Mouse (Mus musculus): ENCODE data around the gene Foxp1. TPM values are rescaled to one million over a fixed set of nuclear protein-coding genes. Genes with fewer than 3 reads are reported as not detected.

The Foxp1 gene
- polyA plus RNA-seq, 1 experiment from 2014 or later = 39.3 TPM

DNA sequence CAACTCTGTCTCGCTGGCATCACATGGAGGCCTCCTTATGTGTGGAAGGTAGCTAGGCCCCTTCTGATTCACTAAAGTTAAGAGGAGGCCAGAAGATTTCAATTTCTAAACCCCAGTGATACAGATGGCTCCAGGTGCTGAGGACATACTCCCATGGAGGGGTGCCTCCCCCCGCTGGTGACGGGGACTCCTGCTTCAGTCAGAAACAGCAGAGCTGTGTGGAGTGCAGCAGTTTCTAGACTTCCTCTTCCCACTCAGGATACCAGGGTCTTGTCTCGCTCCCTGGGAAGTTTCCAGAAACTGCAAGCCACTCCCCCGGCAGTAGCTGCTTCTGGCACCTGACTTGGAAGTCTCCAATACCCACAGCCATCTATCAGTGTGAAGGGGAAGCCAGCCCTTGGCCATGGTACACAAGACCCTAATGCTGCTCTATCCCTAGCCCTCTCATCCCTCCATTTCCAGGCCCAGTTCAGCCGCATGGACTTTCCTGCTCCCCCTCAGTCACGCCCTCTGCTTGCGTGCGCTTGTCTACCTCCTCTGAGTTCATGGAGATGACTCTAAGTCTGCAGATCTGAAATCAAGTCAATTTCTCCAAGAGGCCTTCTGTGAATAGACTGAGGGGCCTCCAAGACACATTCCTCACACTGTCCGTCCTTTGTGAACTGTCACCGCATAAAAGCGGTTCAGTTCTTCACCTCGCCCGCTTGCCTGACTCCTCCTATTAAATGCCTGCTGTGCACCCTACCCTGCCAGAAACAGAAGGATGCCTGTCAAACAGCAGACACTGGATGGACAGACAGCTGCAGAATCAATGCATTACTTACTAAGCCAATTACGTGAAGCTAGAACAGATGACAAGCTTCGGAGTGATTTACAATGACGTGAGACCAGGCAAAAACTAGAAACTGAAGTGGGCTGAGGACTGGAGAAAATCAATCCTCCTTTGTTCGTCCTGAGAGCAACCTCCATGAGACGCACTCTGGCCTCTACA lies 202.8 kb downstream of the Foxp1 start:
- ATAC-seq (no peak), DNase-seq (ENCODE audit: low read depth, low spot score) (no peak)
- CTCF ChIA-PET = no interaction called here
- no peaks in the 10 kb centered on the region for H3K27me3 ChIP-seq
- POLR2A ChIA-PET = no interaction called here
- no peak for TF ChIP-seq CTCF (IDR thresholded peaks at IDR 0.05)
- in situ Hi-C loops (cut with MboI; ENCODE audit: low pct_unique_long_range_greater_than_20kb) = no loop called here

GRCm38 (mm10) chr6:99314746-99315145 lies 207.8 kb downstream of the Foxp1 start:
- no peak for ATAC-seq
- ChIA-PET POLR2A (no interaction called here), CTCF (interaction anchor here (1.3 kb wide), 1 partner anchor 20 kb away, joined by 4 read pairs; no protein-coding TSS in a partner anchor)
- no peaks in the 10 kb centered on the region for H3K27me3 ChIP-seq
- in situ Hi-C loops (cut with MboI; ENCODE audit: low pct_unique_long_range_greater_than_20kb) = no loop called here
- DNase-seq (ENCODE audit: low read depth, low spot score) = no peak
- TF ChIP-seq CTCF (IDR thresholded peaks at IDR 0.05) = no peak

DNA sequence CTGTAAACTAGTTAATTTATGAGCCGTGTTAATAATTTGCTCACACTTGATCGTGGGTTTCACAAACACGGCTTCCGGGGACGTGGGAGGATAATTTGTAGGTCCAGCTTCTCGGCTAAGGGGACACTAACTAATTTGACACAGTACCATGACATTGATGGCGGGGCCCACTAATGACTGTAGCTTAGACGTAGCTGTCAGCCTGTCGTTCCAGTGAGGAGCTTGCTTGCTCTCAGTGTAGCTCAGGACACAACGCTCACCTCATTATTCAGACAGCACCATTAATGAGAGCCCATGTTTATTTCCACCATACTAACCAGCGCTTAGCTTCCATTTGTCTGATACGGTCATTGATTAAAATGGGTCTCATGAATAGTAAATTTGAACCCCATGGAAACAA lies 212.0 kb downstream of the Foxp1 start:
- ATAC-seq = no peak
- in situ Hi-C loops (cut with MboI; ENCODE audit: low pct_unique_long_range_greater_than_20kb) = no loop called here
- POLR2A ChIA-PET = no interaction called here
- DNase-seq (ENCODE audit: low read depth, low spot score) = no peak
- CTCF ChIA-PET = no interaction called here
- TF ChIP-seq CTCF (IDR thresholded peaks at IDR 0.05) = no peak
- no peaks in the 10 kb centered on the region for H3K27me3 ChIP-seq

- ChIA-PET POLR2A (no interaction called here), CTCF (no interaction called here)
- H3K27me3 ChIP-seq = no peaks in the 10 kb centered on the region
- DNase-seq (ENCODE audit: low read depth, low spot score) = no peak
- no peak for ATAC-seq
- no peak for TF ChIP-seq CTCF (IDR thresholded peaks at IDR 0.05)
- in situ Hi-C loops (cut with MboI; ENCODE audit: low pct_unique_long_range_greater_than_20kb) = no loop called here
Observed at GRCm38 (mm10) chr6:99310171-99310500, 212.4 kb downstream of the Foxp1 start.

DNA sequence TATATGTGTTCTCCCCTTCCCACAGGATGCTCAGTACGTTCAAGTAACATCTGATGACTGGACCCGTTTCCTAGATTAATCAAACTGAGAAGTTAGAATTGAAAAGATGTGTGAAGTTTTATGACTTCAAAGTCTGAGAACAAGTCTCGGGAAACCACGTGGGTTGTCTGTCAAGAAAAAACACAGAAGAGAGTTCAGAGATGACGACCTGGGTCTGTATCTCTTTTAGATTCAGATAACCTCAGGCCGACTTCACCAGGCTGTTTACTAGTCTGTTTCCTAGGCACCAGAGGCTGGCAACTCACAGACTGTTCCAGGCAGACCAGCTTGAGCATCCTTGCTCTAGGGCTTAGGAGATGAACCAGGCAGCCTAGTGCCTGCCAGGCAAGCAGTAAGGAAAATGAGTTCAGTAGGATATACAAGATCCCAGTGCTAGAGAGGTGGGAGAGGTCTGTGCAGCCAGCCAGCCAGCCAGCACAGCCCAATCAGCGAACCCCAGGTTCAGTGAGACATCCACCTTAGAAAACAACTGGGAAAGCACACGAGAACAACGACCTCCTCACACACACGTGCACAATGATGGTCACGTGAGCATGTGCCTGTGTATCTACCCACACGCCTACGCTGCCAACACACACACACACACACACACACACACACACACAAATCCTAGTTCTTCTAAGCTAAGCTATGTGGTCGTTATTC lies 212.9 kb downstream of the Foxp1 start:
- no peak for DNase-seq (ENCODE audit: low read depth, low spot score)
- ATAC-seq = no peak
- no peak for TF ChIP-seq CTCF (IDR thresholded peaks at IDR 0.05)
- ChIA-PET POLR2A (no interaction called here), CTCF (no interaction called here)
- H3K27me3 ChIP-seq = no peaks in the 10 kb centered on the region
- in situ Hi-C loops (cut with MboI; ENCODE audit: low pct_unique_long_range_greater_than_20kb) = no loop called here

DNA sequence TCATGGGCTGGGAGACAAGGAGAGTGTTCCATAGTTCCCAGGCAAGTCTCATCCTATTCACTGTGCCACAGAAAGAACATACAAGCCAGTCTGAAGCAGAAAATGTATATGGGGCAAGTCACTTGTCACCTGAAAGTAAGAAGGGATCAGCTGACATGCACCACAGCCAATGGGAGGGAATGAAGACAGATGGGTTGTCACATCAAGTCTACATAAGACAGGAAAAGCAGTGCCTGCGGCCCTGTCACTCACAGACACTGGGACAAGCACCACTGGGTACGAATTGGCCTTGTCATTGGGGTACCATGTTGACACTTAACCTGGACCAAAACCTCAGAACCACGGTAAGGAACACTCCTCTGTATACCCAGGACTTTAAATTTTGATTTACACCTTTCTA lies 216.8 kb downstream of the Foxp1 start:
- no peak for DNase-seq (ENCODE audit: low read depth, low spot score)
- H3K27me3 ChIP-seq = no peaks in the 10 kb centered on the region
- CTCF ChIA-PET = interaction anchor here (1.1 kb wide), 1 partner anchor 9 kb away, joined by 3 read pairs; no protein-coding TSS in a partner anchor
- ATAC-seq = no peak
- in situ Hi-C loops (cut with MboI; ENCODE audit: low pct_unique_long_range_greater_than_20kb) = no loop called here
- POLR2A ChIA-PET = no interaction called here
- no peak for TF ChIP-seq CTCF (IDR thresholded peaks at IDR 0.05)

GRCm38 (mm10) chr6:99305236-99305635 lies 217.3 kb downstream of the Foxp1 start:
- no peak for ATAC-seq
- H3K27me3 ChIP-seq = no peaks in the 10 kb centered on the region
- no peak for DNase-seq (ENCODE audit: low read depth, low spot score)
- no peak for TF ChIP-seq CTCF (IDR thresholded peaks at IDR 0.05)
- ChIA-PET POLR2A (no interaction called here), CTCF (interaction anchor here (1.1 kb wide), 1 partner anchor 9 kb away, joined by 3 read pairs; no protein-coding TSS in a partner anchor)
- in situ Hi-C loops (cut with MboI; ENCODE audit: low pct_unique_long_range_greater_than_20kb) = no loop called here

DNA sequence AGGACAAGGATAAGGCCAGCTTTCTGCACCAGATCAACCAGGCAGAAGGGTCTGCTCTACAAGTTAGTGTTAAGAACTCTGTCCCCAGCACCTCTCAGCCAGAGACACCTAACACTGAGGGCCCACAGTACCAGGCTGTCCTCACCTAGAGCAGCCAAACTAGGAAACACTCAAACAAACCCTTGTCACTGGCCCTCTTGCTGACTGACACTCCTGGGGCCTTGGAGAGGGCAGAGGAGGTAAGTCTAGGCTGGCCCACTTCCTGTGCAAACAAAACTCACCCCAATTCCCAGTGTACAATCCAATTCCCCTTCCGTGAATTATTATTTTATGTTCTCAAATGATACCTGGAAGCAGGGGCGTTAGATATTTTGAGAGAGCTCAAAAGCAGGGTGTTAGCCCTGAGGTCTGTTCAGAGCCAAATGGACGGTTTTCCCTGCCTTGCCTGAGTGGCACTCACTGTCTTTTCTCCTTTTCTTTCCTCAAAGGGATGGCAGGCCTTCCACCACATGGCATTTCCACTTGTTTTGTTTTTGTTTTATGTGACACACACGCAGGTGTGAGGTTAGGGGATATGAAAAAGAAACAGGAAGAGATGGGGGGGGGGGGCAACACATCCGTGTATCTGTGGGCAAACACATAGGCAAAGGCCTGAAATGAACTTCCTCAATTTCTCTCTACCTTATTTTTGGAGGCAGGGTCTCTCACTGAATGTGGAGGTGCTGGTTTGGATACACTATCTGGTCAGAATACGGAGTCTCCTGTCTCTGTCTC lies 219.7 kb downstream of the Foxp1 start:
- POLR2A ChIA-PET = no interaction called here
- in situ Hi-C loops (cut with MboI; ENCODE audit: low pct_unique_long_range_greater_than_20kb) = no loop called here

GRCm38 (mm10) chr6:99301923-99302322 lies 220.6 kb downstream of the Foxp1 start:
- in situ Hi-C loops (cut with MboI; ENCODE audit: low pct_unique_long_range_greater_than_20kb) = no loop called here
- ATAC-seq = no peak
- DNase-seq (ENCODE audit: low read depth, low spot score) = no peak
- TF ChIP-seq CTCF (IDR thresholded peaks at IDR 0.05) = no peak
- ChIA-PET CTCF (no interaction called here), POLR2A (no interaction called here)
- H3K27me3 ChIP-seq = no peaks in the 10 kb centered on the region

More for the DNA sequence above, 219.7 kb downstream of the Foxp1 start:
- no peak for DNase-seq (ENCODE audit: low read depth, low spot score)
- ATAC-seq = no peak
- CTCF ChIA-PET = no interaction called here
- TF ChIP-seq CTCF (IDR thresholded peaks at IDR 0.05) = no peak
- H3K27me3 ChIP-seq = no peaks in the 10 kb centered on the region

DNA sequence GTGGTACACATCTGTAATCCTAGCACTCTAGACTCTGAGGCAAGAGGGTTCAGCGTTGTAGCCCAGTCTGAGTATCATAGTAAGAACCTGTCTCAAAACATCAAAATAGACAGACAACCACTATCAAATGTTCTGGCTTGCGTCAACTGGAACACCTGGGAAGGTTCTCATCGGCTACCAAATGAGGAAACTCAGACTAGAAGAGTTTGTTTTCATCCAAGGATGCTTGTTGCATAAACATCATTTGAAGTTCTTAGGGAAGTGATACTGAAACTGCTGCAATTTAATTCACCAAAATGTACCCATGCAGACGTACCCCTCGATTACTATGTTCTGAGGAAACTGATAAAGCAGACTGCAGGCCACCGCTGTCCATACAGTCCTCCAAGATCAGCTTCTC lies 222.3 kb downstream of the Foxp1 start:
- POLR2A ChIA-PET = no interaction called here
- in situ Hi-C loops (cut with MboI; ENCODE audit: low pct_unique_long_range_greater_than_20kb) = no loop called here
- no peak for ATAC-seq
- H3K27me3 ChIP-seq = no peaks in the 10 kb centered on the region
- no peak for DNase-seq (ENCODE audit: low read depth, low spot score)
- CTCF ChIA-PET = interaction anchor here (1.5 kb wide), 2 partner anchors 20 to 23 kb away, joined by 4 read pairs; no protein-coding TSS in a partner anchor
- no peak for TF ChIP-seq CTCF (IDR thresholded peaks at IDR 0.05)

All from Patski (cell line).